Mouse (Mus musculus): ENCODE data around the gene Ctsq.
"Not testable (repeated sequence)": the region's sequence is repeated elsewhere in the genome, so short reads cannot be mapped to it uniquely, and the experiment has no call there.

The Ctsq gene

GRCm38 (mm10) chr13:61040531-61040930 lies at the start of gene Ctsq:
Ctsq (minus strand) TSS chr13:61040631.
- no peak for DNase-seq (ENCODE audit: low spot score)

GRCm38 (mm10) chr13:61022785-61023184 lies 17.6 kb downstream of the Ctsq start:
- DNase-seq (ENCODE audit: low spot score), result no peak

- DNase-seq (ENCODE audit: low spot score), result no peak
Measured at GRCm38 (mm10) chr13:61021844-61022243, 18.6 kb downstream of the Ctsq start.

GRCm38 (mm10) chr13:61010171-61010570 lies 30.3 kb downstream of the Ctsq start:
- no peak for DNase-seq (ENCODE audit: low spot score)

GRCm38 (mm10) chr13:61005859-61006258 lies 34.6 kb downstream of the Ctsq start, which contains the start of gene Ctsj:
Ctsj (minus strand) TSS chr13:61005959.
- no peak for DNase-seq (ENCODE audit: low spot score)

GRCm38 (mm10) chr13:60997600-60997999 lies 42.8 kb downstream of the Ctsq start:
- DNase-seq (ENCODE audit: low spot score), result no peak

GRCm38 (mm10) chr13:60986915-60987314 lies 53.5 kb downstream of the Ctsq start:
- DNase-seq (ENCODE audit: low spot score), result not testable (repeated sequence)
